Comparison of ENCODE assay signal across 26 mouse cellular contexts in the genomic region with DNA sequence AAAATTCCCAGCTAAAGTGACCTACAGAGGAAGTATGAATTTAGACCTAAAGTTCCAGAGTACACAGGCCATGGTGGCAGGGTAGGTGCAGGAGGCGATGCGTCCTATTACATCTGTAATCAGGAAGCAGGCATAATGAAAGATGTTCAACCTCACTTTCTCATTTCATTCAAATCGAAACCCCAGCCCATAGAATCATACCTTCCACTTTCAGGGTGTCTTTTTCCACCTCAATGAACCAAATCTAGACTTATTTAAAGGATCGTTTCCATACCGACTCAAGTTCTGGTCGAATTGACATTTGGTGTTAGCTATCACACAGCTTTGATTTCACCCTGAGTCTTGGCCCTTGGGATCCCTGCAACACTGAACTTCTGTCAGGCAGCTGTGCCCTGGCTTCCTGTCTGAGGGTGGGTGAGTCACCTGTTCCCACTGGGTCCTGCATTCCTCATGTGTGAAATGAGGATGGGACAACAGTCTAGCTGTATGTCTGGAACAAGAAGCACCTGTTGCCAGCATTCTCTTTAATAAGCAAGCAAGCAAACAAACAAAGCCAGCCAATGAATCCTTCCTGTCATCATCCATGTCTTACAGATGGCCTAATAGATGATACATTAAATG. TPM values are rescaled to one million over a fixed set of nuclear protein-coding genes. Genes with fewer than 3 reads are reported as not detected.
DNase-seq lines count a peak whose midpoint lies in the region; ATAC-seq lines count a peak whose summit lies in the region.
"Had no signal": no experiment of that assay in that cellular context is flagged by ENCODE, and none has a peak within 500 bp of the region (broad histone marks: within the 10 kb centered on the region; RNA-seq: fewer than 3 reads in every experiment).

No protein-coding gene starts in this region.

- H3K4me3 ChIP-seq in midbrain, embryonic 11.5 days (ENCODE audit: low read depth, low read length), result no peak overlapping the region
- no peak overlapping the region for H3K4me3 ChIP-seq in midbrain, embryonic 14.5 days (replicated peaks; ENCODE audit: low read depth, low read length)
- H3K4me3 ChIP-seq in liver, embryonic 12.5 days, result no peak overlapping the region
- H3K4me3 ChIP-seq in heart, embryonic 12.5 days, result no peak overlapping the region
- H3K4me3 ChIP-seq: embryonic facial prominence, embryonic 12.5 days; forebrain, embryonic 15.5 days; hindbrain, embryonic 12.5 days had no signal

- WGBS in midbrain, embryonic 11.5 days, result 93% methylated on average over 6 of the region's 6 CpGs
- WGBS in midbrain, embryonic 14.5 days, result 89% methylated on average over 6 of the region's 6 CpGs
- WGBS in liver, embryonic 12.5 days (ENCODE audit: insufficient replicate concordance), result 70% methylated on average over 6 of the region's 6 CpGs
- 79% methylated on average over 6 of the region's 6 CpGs for WGBS in heart, embryonic 12.5 days

- H3K4me1 ChIP-seq in midbrain, embryonic 11.5 days (ENCODE audit: control insufficient read depth, insufficient read depth, low read length), result no peaks in the 10 kb centered on the region
- H3K4me1 ChIP-seq in midbrain, embryonic 14.5 days (ENCODE audit: control insufficient read depth, insufficient read depth, low read length), result no peaks in the 10 kb centered on the region
- no peaks in the 10 kb centered on the region for H3K4me1 ChIP-seq in liver, embryonic 12.5 days
- H3K4me1 ChIP-seq in heart, embryonic 12.5 days (replicated peaks), result peaks cover 7% of the 10 kb centered on the region; the same call in 1 of the 2 replicates
- H3K4me1 ChIP-seq: embryonic facial prominence, embryonic 12.5 days; hindbrain, embryonic 12.5 days had no signal

- H3K27me3 ChIP-seq in midbrain, embryonic 11.5 days (ENCODE audit: control insufficient read depth, insufficient read depth, low read length), result no peaks in the 10 kb centered on the region
- H3K27me3 ChIP-seq in midbrain, embryonic 14.5 days (ENCODE audit: control insufficient read depth, insufficient read depth, low read length), result no peaks in the 10 kb centered on the region
- no peaks in the 10 kb centered on the region for H3K27me3 ChIP-seq in liver, embryonic 12.5 days (replicated peaks)
- H3K27me3 ChIP-seq in heart, embryonic 12.5 days (replicated peaks), result no peaks in the 10 kb centered on the region
- H3K27me3 ChIP-seq: embryonic facial prominence, embryonic 12.5 days; forebrain, embryonic 15.5 days; hindbrain, embryonic 12.5 days had no signal

- peak; percentile 44 for DNase-seq in midbrain, embryonic 11.5 days (ENCODE audit: low spot score, missing footprints)
- no peak for DNase-seq in midbrain, embryonic 14.5 days
- peak; percentile 14 for DNase-seq in CD4-positive, CD25-positive, alpha-beta regulatory T cell, adult 2 months (ENCODE audit: low read depth, low spot score)
- peak; percentile 16 for DNase-seq in induced T-regulatory cell, adult 2 months (ENCODE audit: low read depth)
- no peak for DNase-seq in thymus, postnatal 25 days
- no peak for DNase-seq in adrenal gland, adult 18-20 months (ENCODE audit: low spot score in 2 of 2)
- DNase-seq: adrenal gland, adult 2 months; adrenal gland, postnatal 25 days; cerebellum, adult 8-10 months; cerebellum, postnatal 14 days; embryo, embryonic 11 days; heart, adult 11 months; heart, postnatal 10 days; heart, postnatal 4 days; kidney, adult 2 months had no signal

- H3K27ac ChIP-seq in midbrain, embryonic 11.5 days (ENCODE audit: low read depth, low read length), result no peak overlapping the region
- no peak overlapping the region for H3K27ac ChIP-seq in midbrain, embryonic 14.5 days (replicated peaks; ENCODE audit: low read depth, low read length)
- H3K27ac ChIP-seq in liver, embryonic 12.5 days, result no peak overlapping the region
- no peak overlapping the region for H3K27ac ChIP-seq in heart, embryonic 12.5 days (ENCODE audit: poor library complexity, severe bottlenecking)
- H3K27ac ChIP-seq: embryonic facial prominence, embryonic 12.5 days; forebrain, embryonic 15.5 days; hindbrain, embryonic 12.5 days; hindbrain, postnatal 0 days had no signal

- H3K36me3 ChIP-seq in midbrain, embryonic 11.5 days (ENCODE audit: control insufficient read depth, insufficient read depth, low read length), result no peaks in the 10 kb centered on the region
- H3K36me3 ChIP-seq in midbrain, embryonic 14.5 days (ENCODE audit: control insufficient read depth, insufficient read depth, low read length), result no peaks in the 10 kb centered on the region
- no peaks in the 10 kb centered on the region for H3K36me3 ChIP-seq in liver, embryonic 12.5 days
- no peaks in the 10 kb centered on the region for H3K36me3 ChIP-seq in heart, embryonic 12.5 days
- H3K36me3 ChIP-seq: embryonic facial prominence, embryonic 12.5 days; forebrain, embryonic 15.5 days; hindbrain, embryonic 12.5 days had no signal

- H3K4me2 ChIP-seq in midbrain, embryonic 11.5 days, result no peak overlapping the region
- no peak overlapping the region for H3K4me2 ChIP-seq in midbrain, embryonic 14.5 days (ENCODE audit: low read length)
- H3K4me2 ChIP-seq in liver, embryonic 12.5 days, result no peak overlapping the region
- no peak overlapping the region for H3K4me2 ChIP-seq in heart, embryonic 12.5 days
- H3K4me2 ChIP-seq: embryonic facial prominence, embryonic 12.5 days; forebrain, embryonic 15.5 days; hindbrain, embryonic 12.5 days had no signal

- no peak overlapping the region for H3K9ac ChIP-seq in midbrain, embryonic 11.5 days (ENCODE audit: low read length)
- no peak overlapping the region for H3K9ac ChIP-seq in midbrain, embryonic 14.5 days (replicated peaks; ENCODE audit: low read length)
- H3K9ac ChIP-seq in liver, embryonic 12.5 days, result no peak overlapping the region
- H3K9ac ChIP-seq in heart, embryonic 12.5 days, result no peak overlapping the region
- H3K9ac ChIP-seq: embryonic facial prominence, embryonic 12.5 days; forebrain, embryonic 15.5 days; hindbrain, embryonic 12.5 days had no signal

- ATAC-seq in midbrain, embryonic 11.5 days (ENCODE audit: low FRiP score), result no peak
- no peak for ATAC-seq in midbrain, embryonic 14.5 days (ENCODE audit: low FRiP score, low TSS enrichment)
- ATAC-seq in liver, embryonic 12.5 days, result no peak
- ATAC-seq in heart, embryonic 12.5 days (ENCODE audit: insufficient number of reproducible peaks, low FRiP score), result no peak
- ATAC-seq: forebrain, embryonic 15.5 days; hindbrain, postnatal 0 days; intestine, embryonic 16.5 days had no signal

- no peaks in the 10 kb centered on the region for H3K9me3 ChIP-seq in midbrain, embryonic 11.5 days (ENCODE audit: control insufficient read depth, low read length)
- H3K9me3 ChIP-seq in midbrain, embryonic 14.5 days (ENCODE audit: control insufficient read depth, low read length), result no peaks in the 10 kb centered on the region
- H3K9me3 ChIP-seq in liver, embryonic 12.5 days (replicated peaks), result no peaks in the 10 kb centered on the region
- H3K9me3 ChIP-seq in heart, embryonic 12.5 days (replicated peaks), result no peaks in the 10 kb centered on the region
- H3K9me3 ChIP-seq: embryonic facial prominence, embryonic 12.5 days; forebrain, embryonic 15.5 days; hindbrain, embryonic 12.5 days had no signal

RNA-seq across cellular contexts. Expression of a gene that starts 36.4 kb away (rescaled TPM):
- polyA plus RNA-seq in midbrain, embryonic 11.5 days (2014; fragmentation: Nextera tagmentation; extraction: Ambion mirVana), result not detected in 2 replicates
- not detected in 2 replicates for polyA plus RNA-seq in midbrain, embryonic 14.5 days (2014; fragmentation: Nextera tagmentation; extraction: Ambion mirVana)
- not detected for total RNA-seq in adrenal gland, adult 18-20 months (2021)
- polyA plus RNA-seq in liver, embryonic 12.5 days (2016; fragmentation: Nextera tagmentation; extraction: Ambion mirVana), result not detected in 2 replicates
- polyA plus RNA-seq in heart, embryonic 12.5 days (2016; fragmentation: Nextera tagmentation; extraction: Ambion mirVana), result not detected in 2 replicates
- total RNA-seq: adrenal gland, adult 2 months; adrenal gland, postnatal 25 days; common myeloid progenitor, adult 5-6 weeks; gastrocnemius, postnatal 25 days; heart, postnatal 10 days; heart, postnatal 4 days; MEL had no signal
- polyA plus RNA-seq: adrenal gland, adult 2 months; embryonic facial prominence, embryonic 12.5 days; forebrain, embryonic 15.5 days; heart, embryonic 14.5 days; hindbrain, embryonic 12.5 days had no signal

Comparison
In these comparisons a context has a peak if more than half of its experiments do, and no peak if none do; other contexts are left out.
1. DNase-seq: peak in midbrain, embryonic 11.5 days (single experiment), CD4-positive, CD25-positive, alpha-beta regulatory T cell, adult 2 months (single experiment) and induced T-regulatory cell, adult 2 months (single experiment); none in midbrain, embryonic 14.5 days (single experiment), thymus, postnatal 25 days (single experiment) and adrenal gland, adult 18-20 months (0 of 2).